Mouse (Mus musculus): ENCODE results near the gene Bcl11b. TPM values are rescaled to one million over a fixed set of nuclear protein-coding genes. Genes with fewer than 3 reads are reported as not detected.
A peak's percentile ranks its signal among the peaks of the same experiment; 100 is the strongest.

Gene Bcl11b
- total and polyA plus RNA-seq, 3 experiments = 0.77 to 1.3 (median 1.1) TPM

- no peak for DNase-seq
- Histone ChIP-seq H3K79me2 (replicated peaks; ENCODE audit: control insufficient read depth, insufficient read depth, low read length) (no peaks in the 10 kb centered on the region), H3K36me3 (ENCODE audit: control insufficient read depth, insufficient read depth, low read length) (no peaks in the 10 kb centered on the region), H3K4me1 (ENCODE audit: control insufficient read depth, insufficient read depth, low read length) (no peaks in the 10 kb centered on the region), H3K27ac (no peak overlapping the region), H3K4me3 (no peak overlapping the region), H3K9ac (ENCODE audit: low read depth, low read length) (no peak overlapping the region), H3K27me3 (ENCODE audit: control insufficient read depth, insufficient read depth, low read length) (no peaks in the 10 kb centered on the region)
- WGBS = 78% methylated on average over 11 of the region's 11 CpGs
- intact Hi-C loops (cut with DNase I) = no loop called here
- no peak for TF ChIP-seq POLR2A (IDR thresholded peaks at IDR 0.05; ENCODE audit: insufficient read depth, low read depth, low read length)
- no peak for TF ChIP-seq CTCF (IDR thresholded peaks at IDR 0.05)
- no peak for TF ChIP-seq EP300 (IDR thresholded peaks at IDR 0.05; ENCODE audit: insufficient read depth, low read depth, low read length)
Observed at GRCm38 (mm10) chr12:107908826-107909225, 94.6 kb downstream of the Bcl11b start.

GRCm38 (mm10) chr12:107905333-107905732 lies 98.1 kb downstream of the Bcl11b start:
- no peaks in the 10 kb centered on the region for H3K36me3 ChIP-seq (ENCODE audit: control insufficient read depth, insufficient read depth, low read length)
- H3K4me3 ChIP-seq = no peak overlapping the region
- H3K79me2 ChIP-seq (replicated peaks; ENCODE audit: control insufficient read depth, insufficient read depth, low read length) = no peaks in the 10 kb centered on the region
- H3K27ac ChIP-seq = no peak overlapping the region
- WGBS = 89% methylated on average over 3 of the region's 3 CpGs
- TF ChIP-seq CTCF (IDR thresholded peaks at IDR 0.05) = peak; percentile 30
- TF ChIP-seq POLR2A (IDR thresholded peaks at IDR 0.05; ENCODE audit: insufficient read depth, low read depth, low read length) = no peak
- no peaks in the 10 kb centered on the region for H3K27me3 ChIP-seq (ENCODE audit: control insufficient read depth, insufficient read depth, low read length)
- intact Hi-C loops (cut with DNase I) = no loop called here
- no peak for DNase-seq
- H3K4me1 ChIP-seq (ENCODE audit: control insufficient read depth, insufficient read depth, low read length) = no peaks in the 10 kb centered on the region
- H3K9ac ChIP-seq (ENCODE audit: low read depth, low read length) = no peak overlapping the region

- Histone ChIP-seq H3K27me3 (ENCODE audit: control insufficient read depth, insufficient read depth, low read length) (no peaks in the 10 kb centered on the region), H3K36me3 (ENCODE audit: control insufficient read depth, insufficient read depth, low read length) (no peaks in the 10 kb centered on the region), H3K4me3 (no peak overlapping the region), H3K79me2 (replicated peaks; ENCODE audit: control insufficient read depth, insufficient read depth, low read length) (no peaks in the 10 kb centered on the region), H3K9ac (ENCODE audit: low read depth, low read length) (no peak overlapping the region), H3K4me1 (ENCODE audit: control insufficient read depth, insufficient read depth, low read length) (no peaks in the 10 kb centered on the region), H3K27ac (no peak overlapping the region)
- TF ChIP-seq EP300 (IDR thresholded peaks at IDR 0.05; ENCODE audit: insufficient read depth, low read depth, low read length) (no peak), CTCF (IDR thresholded peaks at IDR 0.05) (no peak), POLR2A (IDR thresholded peaks at IDR 0.05; ENCODE audit: insufficient read depth, low read depth, low read length) (no peak)
- 68% methylated on average over 11 of the region's 11 CpGs for WGBS
- DNase-seq = no peak
- intact Hi-C loops (cut with DNase I) = no loop called here
Observed at GRCm38 (mm10) chr12:107904457-107904856, 98.9 kb downstream of the Bcl11b start.

GRCm38 (mm10) chr12:107903949-107904348 lies 99.5 kb downstream of the Bcl11b start:
- TF ChIP-seq CTCF (IDR thresholded peaks at IDR 0.05) = no peak
- TF ChIP-seq POLR2A (IDR thresholded peaks at IDR 0.05; ENCODE audit: insufficient read depth, low read depth, low read length) = no peak
- no peak for TF ChIP-seq EP300 (IDR thresholded peaks at IDR 0.05; ENCODE audit: insufficient read depth, low read depth, low read length)
- Histone ChIP-seq H3K27me3 (ENCODE audit: control insufficient read depth, insufficient read depth, low read length) (no peaks in the 10 kb centered on the region), H3K4me3 (no peak overlapping the region), H3K4me1 (ENCODE audit: control insufficient read depth, insufficient read depth, low read length) (no peaks in the 10 kb centered on the region), H3K79me2 (replicated peaks; ENCODE audit: control insufficient read depth, insufficient read depth, low read length) (no peaks in the 10 kb centered on the region), H3K36me3 (ENCODE audit: control insufficient read depth, insufficient read depth, low read length) (no peaks in the 10 kb centered on the region), H3K9ac (ENCODE audit: low read depth, low read length) (no peak overlapping the region), H3K27ac (no peak overlapping the region)
- 40% methylated on average over 9 of the region's 9 CpGs for WGBS
- DNase-seq = no peak
- intact Hi-C loops (cut with DNase I) = no loop called here

- H3K79me2 ChIP-seq (replicated peaks; ENCODE audit: control insufficient read depth, insufficient read depth, low read length) = no peaks in the 10 kb centered on the region
- no peak overlapping the region for H3K9ac ChIP-seq (ENCODE audit: low read depth, low read length)
- H3K4me3 ChIP-seq = no peak overlapping the region
- no peaks in the 10 kb centered on the region for H3K4me1 ChIP-seq (ENCODE audit: control insufficient read depth, insufficient read depth, low read length)
- 75% methylated on average over 3 of the region's 3 CpGs for WGBS
- no peak overlapping the region for H3K27ac ChIP-seq
- TF ChIP-seq EP300 (IDR thresholded peaks at IDR 0.05; ENCODE audit: insufficient read depth, low read depth, low read length) (no peak), CTCF (IDR thresholded peaks at IDR 0.05) (no peak), POLR2A (IDR thresholded peaks at IDR 0.05; ENCODE audit: insufficient read depth, low read depth, low read length) (no peak)
- no peaks in the 10 kb centered on the region for H3K36me3 ChIP-seq (ENCODE audit: control insufficient read depth, insufficient read depth, low read length)
- intact Hi-C loops (cut with DNase I) = no loop called here
- no peaks in the 10 kb centered on the region for H3K27me3 ChIP-seq (ENCODE audit: control insufficient read depth, insufficient read depth, low read length)
- DNase-seq = no peak
Observed at GRCm38 (mm10) chr12:107891449-107891848, 112.0 kb downstream of the Bcl11b start.

- Histone ChIP-seq H3K4me3 (no peak overlapping the region), H3K27ac (no peak overlapping the region), H3K4me1 (ENCODE audit: control insufficient read depth, insufficient read depth, low read length) (no peaks in the 10 kb centered on the region), H3K36me3 (ENCODE audit: control insufficient read depth, insufficient read depth, low read length) (no peaks in the 10 kb centered on the region), H3K79me2 (replicated peaks; ENCODE audit: control insufficient read depth, insufficient read depth, low read length) (no peaks in the 10 kb centered on the region), H3K9ac (ENCODE audit: low read depth, low read length) (no peak overlapping the region), H3K27me3 (ENCODE audit: control insufficient read depth, insufficient read depth, low read length) (no peaks in the 10 kb centered on the region)
- no peak for TF ChIP-seq CTCF (IDR thresholded peaks at IDR 0.05)
- TF ChIP-seq POLR2A (IDR thresholded peaks at IDR 0.05; ENCODE audit: insufficient read depth, low read depth, low read length) = no peak
- no peak for TF ChIP-seq EP300 (IDR thresholded peaks at IDR 0.05; ENCODE audit: insufficient read depth, low read depth, low read length)
- intact Hi-C loops (cut with DNase I) = no loop called here
- no peak for DNase-seq
- WGBS = 84% methylated on average over 7 of the region's 7 CpGs
Observed at GRCm38 (mm10) chr12:107890326-107890725, 113.1 kb downstream of the Bcl11b start.
